Mouse (Mus musculus) heart, postnatal 0 days (tissue): Measurements from ENCODE around the gene Gm4737.

Experiments
- CTCF ChIP-seq: IDR thresholded peaks from 2 replicates; pipeline ENCODE4 v1.5.1; 2016; ENCODE audit warnings: antibody characterized with exemption, control low read depth, low read depth
- EP300 ChIP-seq: IDR thresholded peaks from 2 replicates; pipeline ENCODE4 v1.6.1; 2016; ENCODE audit warnings: antibody characterized with exemption, low read depth

GRCm38 (mm10) chr16:46148661-46149341 lies 6.1 kb downstream of the Gm4737 start:
- TF ChIP-seq CTCF (no peak), EP300 (no peak)
